Mouse (Mus musculus): ENCODE measurements around the gene Bricd5. TPM values are rescaled to one million over a fixed set of nuclear protein-coding genes. Genes with fewer than 3 reads are reported as not detected.
"Not testable (repeated sequence)": the region's sequence is repeated elsewhere in the genome, so short reads cannot be mapped to it uniquely, and the experiment has no call there.

The Bricd5 gene
- polyA plus RNA-seq, 1 experiment from 2014 or later, result not detected

DNA sequence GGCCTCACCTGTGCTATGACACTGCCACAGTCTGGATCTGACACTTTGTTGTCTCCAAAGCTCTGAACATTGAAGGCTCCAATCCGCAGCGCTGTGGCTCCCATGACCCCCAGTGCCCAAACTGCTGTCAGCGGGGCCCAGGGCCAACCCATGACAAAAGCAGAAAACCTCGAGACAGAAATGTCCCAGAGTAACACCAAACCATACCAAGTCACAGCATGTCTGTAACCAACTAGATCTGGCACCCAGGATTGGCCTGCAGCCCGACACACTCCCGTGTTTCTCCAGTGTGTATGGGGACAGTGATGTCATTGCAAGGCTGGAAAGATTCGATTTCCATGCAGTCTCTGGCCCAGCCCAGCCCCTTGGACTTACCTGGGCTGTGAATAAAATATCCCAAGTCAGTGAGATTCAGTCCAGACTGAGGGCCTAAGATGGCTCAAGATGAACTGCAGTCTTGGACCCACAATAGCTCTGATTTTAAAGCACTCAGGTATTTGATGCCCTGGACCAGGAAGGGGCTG, 31.0 kb upstream of the Bricd5 start, which contains the start of gene Dnase1l2:
Gene Dnase1l2 (minus strand): TSS at position 474 of the 524 bp plus-strand sequence.
- H3K27ac ChIP-seq (ENCODE audit: poor library complexity, severe bottlenecking), result no peak within 1 kb of the TSS
- no peak within 1 kb of the TSS for H3K4me3 ChIP-seq
- H3K9me3 ChIP-seq (replicated peaks), result no peaks in the 10 kb centered on the region
- ATAC-seq (ENCODE audit: insufficient number of reproducible peaks, low FRiP score), result no peak
- peaks cover 95% of the 10 kb centered on the region for H3K36me3 ChIP-seq
- WGBS, result 84% methylated on average over 7 of the region's 7 CpGs
- no peak within 1 kb of the TSS for H3K9ac ChIP-seq
- no peak within 1 kb of the TSS for H3K4me2 ChIP-seq
- H3K27me3 ChIP-seq (replicated peaks), result no peaks in the 10 kb centered on the region
- H3K4me1 ChIP-seq (replicated peaks), result no peaks in the 10 kb centered on the region

DNA sequence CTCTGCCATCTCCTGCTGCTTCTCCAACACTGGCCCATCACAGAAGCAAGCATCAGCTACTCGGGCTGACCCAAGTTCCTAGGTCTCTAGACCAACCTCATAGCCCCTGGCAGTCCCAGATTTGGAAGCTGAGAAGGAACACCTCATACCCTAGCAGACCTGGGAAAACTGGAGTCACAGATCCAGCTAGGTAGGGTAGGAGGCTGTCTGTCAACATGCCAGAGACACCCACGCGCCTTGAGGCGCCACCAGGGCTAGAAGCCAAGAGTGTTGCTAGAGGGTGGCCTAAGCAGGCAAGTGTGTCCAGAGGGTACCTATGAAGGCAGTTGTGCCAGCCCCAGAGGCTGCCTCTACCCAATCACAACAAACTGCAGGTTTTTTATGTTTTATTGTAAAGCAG, 30.3 kb upstream of the Bricd5 start:
- Histone ChIP-seq H3K4me3 (no peak overlapping the region), H3K9ac (no peak overlapping the region), H3K9me3 (replicated peaks) (no peaks in the 10 kb centered on the region), H3K27ac (ENCODE audit: poor library complexity, severe bottlenecking) (no peak overlapping the region), H3K4me2 (no peak overlapping the region), H3K4me1 (replicated peaks) (no peaks in the 10 kb centered on the region), H3K27me3 (replicated peaks) (no peaks in the 10 kb centered on the region), H3K36me3 (peaks cover 95% of the 10 kb centered on the region)
- 77% methylated on average over 4 of the region's 4 CpGs for WGBS
- no peak for ATAC-seq (ENCODE audit: insufficient number of reproducible peaks, low FRiP score)

DNA sequence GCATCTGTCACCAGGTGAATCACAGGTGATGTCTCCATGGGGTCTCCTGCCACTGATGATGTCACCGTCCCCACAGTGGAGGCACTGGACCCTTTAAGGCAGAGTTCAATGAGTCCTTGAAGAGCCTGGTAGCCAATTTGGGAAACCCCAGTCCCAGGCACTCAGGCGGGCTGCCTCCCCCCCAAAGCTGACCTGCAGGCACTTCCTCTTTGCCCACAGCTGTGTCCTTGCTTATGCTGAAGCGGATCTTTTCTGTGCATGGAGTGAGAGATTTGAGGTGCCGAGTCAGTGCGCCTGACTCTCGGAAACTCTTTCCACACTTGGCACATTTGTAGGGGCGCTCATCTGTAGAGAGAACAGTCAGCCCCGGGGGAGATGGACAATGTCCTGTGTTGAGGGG, 27.1 kb upstream of the Bricd5 start:
- no peak overlapping the region for H3K9ac ChIP-seq
- H3K27ac ChIP-seq (ENCODE audit: poor library complexity, severe bottlenecking), result no peak overlapping the region
- H3K9me3 ChIP-seq (replicated peaks), result no peaks in the 10 kb centered on the region
- no peak for ATAC-seq (ENCODE audit: insufficient number of reproducible peaks, low FRiP score)
- no peak overlapping the region for H3K4me2 ChIP-seq
- H3K36me3 ChIP-seq, result peaks cover 94% of the 10 kb centered on the region
- no peaks in the 10 kb centered on the region for H3K4me1 ChIP-seq (replicated peaks)
- no peaks in the 10 kb centered on the region for H3K27me3 ChIP-seq (replicated peaks)
- WGBS, result 92% methylated on average over 8 of the region's 8 CpGs
- no peak overlapping the region for H3K4me3 ChIP-seq

DNA sequence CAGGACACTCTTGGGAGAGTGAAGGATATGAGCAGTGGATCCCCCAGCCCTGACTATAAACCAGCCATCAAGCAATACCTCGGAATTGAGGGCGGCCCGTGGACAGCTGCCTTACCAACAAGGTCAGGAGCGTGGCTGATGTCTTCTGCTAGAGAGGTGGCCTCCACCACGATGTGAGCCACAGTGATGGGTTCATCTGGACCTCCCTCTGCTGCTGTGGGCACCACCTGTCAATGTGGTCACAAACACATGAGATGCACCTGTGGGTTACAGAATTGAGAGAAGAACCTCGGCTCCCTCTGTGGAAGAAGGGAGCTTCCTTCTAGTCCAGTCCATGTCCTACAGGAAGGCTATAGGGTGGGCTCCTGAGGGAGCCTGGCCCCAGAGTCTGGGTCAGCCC, 24.2 kb upstream of the Bricd5 start:
- Histone ChIP-seq H3K4me2 (no peak overlapping the region), H3K4me3 (no peak overlapping the region), H3K9ac (no peak overlapping the region), H3K27ac (ENCODE audit: poor library complexity, severe bottlenecking) (no peak overlapping the region), H3K4me1 (replicated peaks) (peaks cover 9% of the 10 kb centered on the region), H3K9me3 (replicated peaks) (no peaks in the 10 kb centered on the region), H3K27me3 (replicated peaks) (no peaks in the 10 kb centered on the region), H3K36me3 (peaks cover 71% of the 10 kb centered on the region)
- no peak for ATAC-seq (ENCODE audit: insufficient number of reproducible peaks, low FRiP score)
- WGBS, result 95% methylated on average over 6 of the region's 6 CpGs

DNA sequence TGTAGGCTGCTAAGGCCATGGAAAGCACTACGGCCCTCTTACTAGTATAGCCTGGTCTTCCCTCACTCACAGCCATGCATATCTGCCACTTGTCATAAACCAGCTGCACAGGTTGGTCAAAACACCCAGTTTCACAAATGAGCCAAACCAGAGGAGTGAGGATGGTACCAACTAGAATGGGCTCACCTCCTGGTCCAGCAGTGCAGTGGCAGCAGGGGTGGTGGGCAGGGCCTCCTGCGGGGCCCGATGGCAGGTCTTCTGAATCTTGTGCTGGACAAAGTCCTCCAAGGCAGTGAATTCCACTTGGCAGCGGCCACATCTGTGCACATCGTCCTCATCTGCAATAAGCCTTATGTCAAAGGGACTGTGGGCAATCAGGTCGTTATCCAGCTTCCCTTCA, 22.5 kb upstream of the Bricd5 start:
- Histone ChIP-seq H3K27me3 (replicated peaks) (no peaks in the 10 kb centered on the region), H3K9me3 (replicated peaks) (no peaks in the 10 kb centered on the region), H3K4me1 (replicated peaks) (peaks cover 13% of the 10 kb centered on the region), H3K4me3 (no peak overlapping the region), H3K4me2 (no peak overlapping the region), H3K36me3 (peaks cover 54% of the 10 kb centered on the region), H3K9ac (no peak overlapping the region), H3K27ac (ENCODE audit: poor library complexity, severe bottlenecking) (no peak overlapping the region)
- 96% methylated on average over 6 of the region's 6 CpGs for WGBS
- no peak for ATAC-seq (ENCODE audit: insufficient number of reproducible peaks, low FRiP score)

DNA sequence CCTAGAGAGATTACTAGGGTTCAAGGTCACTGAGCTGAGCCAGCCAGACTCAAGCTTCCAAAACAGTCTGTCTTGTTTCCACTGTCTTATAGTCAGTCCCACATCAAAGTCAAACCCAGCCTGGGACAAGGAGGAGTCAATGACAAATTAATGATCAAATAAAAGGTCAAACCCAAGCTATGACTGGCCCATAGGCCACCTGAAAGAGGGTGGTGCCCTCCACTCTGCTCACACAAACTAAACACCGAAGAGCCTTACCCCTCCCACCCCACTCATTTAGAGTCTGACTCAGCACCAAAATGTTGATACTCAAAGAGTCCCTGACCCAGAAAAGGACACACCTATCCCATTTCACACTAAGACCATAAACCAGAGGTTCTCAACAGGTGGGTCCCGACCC, 20.3 kb upstream of the Bricd5 start:
- Histone ChIP-seq H3K4me2 (no peak overlapping the region), H3K9ac (no peak overlapping the region), H3K4me1 (replicated peaks) (peaks cover 13% of the 10 kb centered on the region), H3K27ac (ENCODE audit: poor library complexity, severe bottlenecking) (no peak overlapping the region), H3K4me3 (no peak overlapping the region; the same call in 1 of the 2 replicates), H3K27me3 (replicated peaks) (no peaks in the 10 kb centered on the region), H3K36me3 (peaks cover 32% of the 10 kb centered on the region), H3K9me3 (replicated peaks) (no peaks in the 10 kb centered on the region)
- ATAC-seq (ENCODE audit: insufficient number of reproducible peaks, low FRiP score), result no peak
- WGBS, result 75% methylated on average over 2 of the region's 2 CpGs

DNA sequence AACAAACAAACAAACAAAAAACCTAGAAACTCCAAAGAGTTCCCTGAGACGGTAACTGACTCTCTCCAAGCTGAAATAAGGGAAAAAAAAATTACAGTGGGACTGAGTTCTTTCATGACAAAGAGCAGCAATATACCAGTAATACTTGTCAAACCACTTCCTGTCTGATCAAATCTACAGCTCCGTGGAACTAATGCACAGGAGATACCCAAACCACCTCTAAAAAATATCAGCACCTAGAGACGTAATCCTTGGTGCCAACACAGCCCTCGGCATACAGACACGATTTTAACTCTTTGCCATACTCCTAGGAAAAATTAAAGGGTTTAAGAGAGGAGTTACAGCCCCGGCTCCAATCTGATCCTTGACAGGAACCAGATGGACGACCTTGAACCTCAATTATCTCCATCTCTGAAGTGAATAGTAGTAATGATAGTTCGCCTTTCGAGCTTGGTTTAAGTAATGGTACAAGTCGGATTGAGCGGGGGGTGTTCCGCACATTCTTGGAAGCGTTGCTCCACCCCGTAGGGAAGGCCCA, 19.4 kb upstream of the Bricd5 start:
- Histone ChIP-seq H3K36me3 (peaks cover 23% of the 10 kb centered on the region), H3K9me3 (replicated peaks) (no peaks in the 10 kb centered on the region), H3K27ac (ENCODE audit: poor library complexity, severe bottlenecking) (peak overlapping the region; percentile 96), H3K4me2 (peak overlapping the region; percentile 76), H3K4me1 (replicated peaks) (peaks cover 13% of the 10 kb centered on the region), H3K27me3 (replicated peaks) (no peaks in the 10 kb centered on the region), H3K4me3 (peak overlapping the region; percentile 79), H3K9ac (peak overlapping the region; percentile 88)
- no peak for ATAC-seq (ENCODE audit: insufficient number of reproducible peaks, low FRiP score)
- WGBS, result 4% methylated on average over 14 of the region's 14 CpGs

DNA sequence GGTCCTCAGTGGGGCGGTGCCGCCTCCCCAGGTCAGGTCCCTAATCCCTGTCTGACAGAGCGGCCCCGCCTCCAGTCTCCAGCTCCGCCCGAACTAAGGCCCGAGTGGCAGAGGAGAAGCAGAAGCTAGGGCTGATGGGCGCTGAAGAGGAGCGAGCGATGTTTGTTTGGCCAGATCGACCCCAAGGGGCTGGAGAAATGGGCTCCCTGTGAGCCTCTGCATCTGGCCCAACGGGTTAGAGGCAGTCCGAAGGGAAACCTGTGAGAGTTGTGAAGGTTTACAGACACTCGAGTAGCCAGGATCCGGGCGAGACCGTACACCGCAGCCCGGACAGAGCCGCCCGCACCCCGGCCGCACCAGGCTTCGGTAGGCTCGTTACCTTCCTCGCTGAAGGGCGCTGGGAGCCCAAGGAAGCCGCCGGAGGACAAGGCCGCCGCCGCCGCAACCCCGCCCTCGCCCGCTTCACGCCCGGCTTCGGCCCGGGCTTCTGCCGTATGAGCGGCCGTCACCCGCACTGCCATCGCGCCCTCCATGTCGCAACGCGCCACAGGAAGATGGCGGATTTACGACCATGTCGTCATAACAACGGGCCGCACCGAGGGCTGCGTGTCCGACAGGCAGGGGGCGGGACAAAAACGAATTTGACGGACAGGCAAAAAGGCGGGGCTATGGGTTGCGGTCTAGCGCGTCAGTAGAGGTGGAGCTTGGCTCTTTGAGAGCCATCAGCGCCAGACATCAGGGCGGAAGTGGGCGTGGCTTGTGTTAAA, 18.7 kb upstream of the Bricd5 start:
- Histone ChIP-seq H3K4me2 (peak overlapping the region; percentile 76), H3K9me3 (replicated peaks) (no peaks in the 10 kb centered on the region), H3K4me3 (peak overlapping the region; percentile 79), H3K27me3 (replicated peaks) (no peaks in the 10 kb centered on the region), H3K27ac (ENCODE audit: poor library complexity, severe bottlenecking) (peak overlapping the region; percentile 96), H3K9ac (peak overlapping the region; percentile 88), H3K4me1 (replicated peaks) (peaks cover 13% of the 10 kb centered on the region), H3K36me3 (peaks cover 16% of the 10 kb centered on the region)
- ATAC-seq (ENCODE audit: insufficient number of reproducible peaks, low FRiP score), result peak; percentile 94
- under 1% methylated on average over 67 of the region's 67 CpGs for WGBS

DNA sequence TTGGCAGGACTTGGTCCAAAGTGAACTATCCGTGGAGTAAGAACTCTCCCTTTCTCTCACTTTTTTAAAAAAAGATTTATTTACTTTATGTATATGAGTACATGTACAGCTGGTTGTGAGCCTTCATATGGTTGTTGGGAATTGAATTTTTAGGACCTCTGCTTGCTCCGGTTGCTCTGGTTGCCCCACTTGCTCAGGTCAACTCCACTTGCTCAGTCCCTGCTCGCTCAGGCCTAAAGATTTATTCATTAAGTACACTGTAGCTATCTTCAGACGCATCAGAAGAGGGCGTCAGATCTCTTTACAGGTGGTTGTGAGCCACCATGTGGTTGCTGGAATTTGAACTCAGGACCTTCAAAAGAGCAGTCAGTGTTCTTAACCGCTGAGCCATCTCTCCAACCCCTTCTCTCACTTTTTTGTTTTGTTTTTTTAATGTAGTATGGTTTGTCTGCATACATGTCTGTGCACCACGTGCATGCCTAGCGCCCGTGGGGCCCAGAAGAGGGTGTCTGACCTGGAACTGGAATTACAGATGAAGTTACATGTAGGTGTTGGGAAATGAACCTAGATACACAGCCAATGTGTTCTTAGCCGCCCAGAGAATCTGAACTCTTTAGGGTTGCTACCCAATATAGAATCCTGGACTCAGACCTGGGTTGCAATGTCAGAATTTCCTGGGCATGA, 18.0 kb upstream of the Bricd5 start:
- H3K9ac ChIP-seq; H3K27me3 ChIP-seq (replicated peaks); H3K9me3 ChIP-seq (replicated peaks): not testable (repeated sequence)
- Histone ChIP-seq H3K27ac (ENCODE audit: poor library complexity, severe bottlenecking) (peak overlapping the region; percentile 68), H3K4me3 (peak overlapping the region; percentile 79; the same call in 1 of the 2 replicates), H3K36me3 (peaks cover 10% of the 10 kb centered on the region), H3K4me2 (peak overlapping the region; percentile 76), H3K4me1 (replicated peaks) (peaks cover 13% of the 10 kb centered on the region)
- ATAC-seq (ENCODE audit: insufficient number of reproducible peaks, low FRiP score), result 0 out of 2 replicates have a peak, but pooled peaks have one; percentile 0
- WGBS, result 56% methylated on average over 10 of the region's 10 CpGs

DNA sequence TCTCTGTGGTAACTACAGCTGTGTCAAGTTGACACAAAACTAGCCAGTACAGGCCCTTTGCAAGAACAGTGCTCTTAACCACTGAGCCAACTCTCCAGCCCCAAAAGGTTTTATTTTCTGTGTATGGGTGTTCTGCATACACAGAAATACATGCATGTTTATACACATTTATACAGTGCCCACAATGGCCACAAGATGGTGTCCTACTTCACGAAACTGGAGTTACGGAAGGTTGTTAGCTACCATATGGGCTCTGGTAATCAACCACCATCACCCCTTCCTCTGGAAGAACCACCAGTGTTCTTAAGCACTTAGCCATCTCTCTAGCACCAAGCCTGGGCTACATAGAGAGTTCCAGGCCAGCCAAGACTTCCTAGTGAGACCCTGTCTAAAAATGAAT, 12.1 kb upstream of the Bricd5 start:
- Histone ChIP-seq H3K9ac (no peak overlapping the region), H3K36me3 (no peaks in the 10 kb centered on the region; the same call in 1 of the 2 replicates), H3K27ac (ENCODE audit: poor library complexity, severe bottlenecking) (no peak overlapping the region), H3K4me3 (no peak overlapping the region), H3K9me3 (replicated peaks) (no peaks in the 10 kb centered on the region), H3K4me1 (replicated peaks) (peaks cover 14% of the 10 kb centered on the region), H3K27me3 (replicated peaks) (no peaks in the 10 kb centered on the region), H3K4me2 (no peak overlapping the region)
- 68% methylated on average over 2 of the region's 2 CpGs for WGBS
- ATAC-seq (ENCODE audit: insufficient number of reproducible peaks, low FRiP score), result no peak

DNA sequence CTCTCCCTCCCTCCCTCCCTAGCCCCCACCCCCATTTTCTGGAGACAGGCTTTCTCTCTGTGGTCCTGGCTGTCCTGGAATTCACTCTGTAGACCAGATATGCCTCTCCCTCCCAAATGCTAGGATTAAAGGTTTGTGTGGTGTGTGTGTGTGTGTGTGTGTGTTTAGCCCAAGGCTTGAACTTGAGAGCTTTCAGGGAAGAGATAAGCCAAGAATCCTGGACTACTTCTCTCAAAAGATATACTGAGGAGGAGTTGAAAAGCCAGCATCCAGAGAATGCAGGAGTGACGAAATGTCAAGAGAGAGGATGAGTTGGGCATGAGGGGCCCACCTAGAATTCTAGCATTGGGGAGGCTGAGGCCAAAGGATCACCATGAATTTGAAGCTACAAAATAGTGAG, 10.8 kb upstream of the Bricd5 start:
- ATAC-seq (ENCODE audit: insufficient number of reproducible peaks, low FRiP score), result peak; percentile 51; the same call in 1 of the 2 replicates

More for the DNA sequence above, 10.8 kb upstream of the Bricd5 start:
- Histone ChIP-seq H3K27me3 (replicated peaks) (no peaks in the 10 kb centered on the region), H3K36me3 (no peaks in the 10 kb centered on the region; the same call in 1 of the 2 replicates), H3K4me3 (no peak overlapping the region), H3K4me1 (replicated peaks) (peaks cover 14% of the 10 kb centered on the region), H3K4me2 (peak overlapping the region; percentile 13; the same call in 1 of the 2 replicates), H3K9me3 (replicated peaks) (no peaks in the 10 kb centered on the region), H3K9ac (no peak overlapping the region), H3K27ac (ENCODE audit: poor library complexity, severe bottlenecking) (peak overlapping the region; percentile 78; the same call in 1 of the 2 replicates)
- WGBS, result 33% methylated on average over 1 of the region's 1 CpGs
